Comparison of ENCODE assay signal across 8 mouse cellular contexts in genomic region chr12:75735246-75736200, GRCm38 (mm10). TPM values are rescaled to one million over a fixed set of nuclear protein-coding genes. Genes with fewer than 3 reads are reported as not detected.
DNase-seq lines count a peak whose midpoint lies in the region; ATAC-seq lines count a peak whose summit lies in the region.

Gene Sgpp1 (minus strand): TSS chr12:75735729.

- ATAC-seq in inflammation-experienced regulatory T-cells, adult 6 months: peak; percentile 80

- H3K4me3 ChIP-seq in megakaryocyte, embryonic 14.5 days (replicated peaks): peak within 1 kb of the TSS; percentile 100

- no peaks in the 10 kb centered on the region for H3K9me3 ChIP-seq in megakaryocyte, embryonic 14.5 days

- peak; percentile 91 to 96 for DNase-seq in adrenal gland, adult (ENCODE audit: inconsistent age in 2 of 2, low spot score in 1 of 2)
- peak; percentile 95 for DNase-seq in embryo, embryonic 11 days
- DNase-seq in gastrocnemius, postnatal 25 days: peak; percentile 79
- peak; percentile 23 to 76 for DNase-seq in left cerebral cortex, adult 9 months (ENCODE audit: low spot score in 2 of 2)
- DNase-seq in right cerebral cortex, postnatal 10 days (ENCODE audit: low spot score in 2 of 2): peak; percentile 88
- peak; percentile 83 for DNase-seq in urinary bladder, postnatal 14 days (ENCODE audit: low spot score)

- H3K36me3 ChIP-seq in megakaryocyte, embryonic 14.5 days (replicated peaks; ENCODE audit: low read length): no peaks in the 10 kb centered on the region

- peaks cover 28% of the 10 kb centered on the region for H3K4me1 ChIP-seq in megakaryocyte, embryonic 14.5 days

- no peaks in the 10 kb centered on the region for H3K27me3 ChIP-seq in megakaryocyte, embryonic 14.5 days (replicated peaks)

RNA-seq across cellular contexts. Expression of gene Sgpp1, which starts in this region (rescaled TPM):
- 10 to 100 TPM; 12.3 to 12.9 TPM for total RNA-seq in gastrocnemius, postnatal 25 days (2021)
- 10 to 100 TPM; 10.7 to 18.4 (median 12.1) TPM for polyA plus RNA-seq in inflammation-experienced regulatory T-cells, adult 6 months (2017; shearing (Covaris generic))
- 1.0 and 2.5 TPM in 2 replicates for polyA plus RNA-seq in megakaryocyte, embryonic 14.5 days (2012; ENCODE audit: insufficient read depth, low replicate concordance)

Comparison
In these comparisons a context has a peak if more than half of its experiments do, and no peak if none do; other contexts are left out.
1. Peak in every context shown above with its lines: DNase-seq, ATAC-seq and H3K4me3 ChIP-seq.